Mouse (Mus musculus): ENCODE measurements around the gene Pilrb1.
"Not testable (repeated sequence)": the region's sequence is repeated elsewhere in the genome, so short reads cannot be mapped to it uniquely, and the experiment has no call there.

DNA sequence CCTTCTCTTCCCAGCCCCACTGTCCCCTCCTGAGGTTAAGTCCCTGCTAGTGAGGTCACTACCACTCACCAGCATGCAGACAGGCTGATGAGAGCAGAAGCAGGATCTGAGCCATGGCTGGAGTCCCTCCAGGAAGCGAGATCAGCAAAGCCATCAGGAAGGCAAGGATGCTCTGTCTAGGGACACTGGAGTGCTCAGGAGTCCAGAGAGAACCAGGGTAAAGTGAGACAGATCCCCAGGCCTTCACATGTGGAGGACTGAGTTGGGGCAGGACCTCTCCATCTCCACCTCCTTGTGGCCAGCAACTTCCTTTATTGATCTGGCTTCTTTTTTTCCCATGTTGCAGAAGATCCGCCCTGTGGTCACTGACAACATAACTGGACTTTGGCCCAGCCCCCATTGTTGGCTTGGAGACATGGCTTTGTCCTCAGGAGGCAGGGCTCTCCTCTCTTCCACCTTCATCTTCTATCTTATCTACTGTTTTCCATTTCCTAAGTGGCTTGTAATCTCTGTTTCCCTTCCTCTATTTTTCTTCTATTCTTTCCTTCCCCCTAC is 21.9 kb downstream of the Pilrb1 start, which contains the start of gene Pilra:
- not testable (repeated sequence) for TF ChIP-seq POLR2A (IDR thresholded peaks at IDR 0.05; ENCODE audit: low read depth, low read length); CTCF (conservative IDR thresholded peaks at IDR 0.05; ENCODE audit: insufficient read depth, insufficient read length, low read depth, low read length)

Measured in kidney, adult 2 months (tissue).